Mouse (Mus musculus) testis, adult 2 months (tissue): ENCODE data around the gene Ccdc170.
"Not testable (repeated sequence)": the region's sequence is repeated elsewhere in the genome, so short reads cannot be mapped to it uniquely, and the experiment has no call there.

ENCODE experiments used
- CTCF ChIP-seq: fragments of 200-500 bp; IDR thresholded peaks from 2 replicates; pipeline ENCODE4 v1.5.1; 2012; ENCODE audit warnings: low read depth, mild to moderate bottlenecking, inconsistent platforms, low read length, moderate library complexity; ENCODE audit not compliant: control insufficient read depth, insufficient read depth, insufficient replicate concordance
- POLR2A ChIP-seq: fragments of 200-500 bp; IDR thresholded peaks from 2 replicates; pipeline ENCODE4 v1.6.1; 2012; ENCODE audit warnings: low read depth, mild to moderate bottlenecking, inconsistent platforms, low read length, moderate library complexity; ENCODE audit not compliant: control insufficient read depth

- not testable (repeated sequence) for TF ChIP-seq CTCF, POLR2A
Observed at GRCm38 (mm10) chr10:4433871-4434270, 48.4 kb upstream of the Ccdc170 start.
